Mouse (Mus musculus) embryo, embryonic 11 days (tissue): Measurements from ENCODE around the gene Wnt1.
"Not testable (repeated sequence)": the region's sequence is repeated elsewhere in the genome, so short reads cannot be mapped to it uniquely, and the experiment has no call there.

ENCODE experiments used
- DNase-seq: peaks from one replicate; pipeline ENCODE4 v3.0.0-alpha.2; 2015

The Wnt1 gene

GRCm38 (mm10) chr15:98806809-98807770, 17.4 kb downstream of the Wnt1 start:
- DNase-seq = peak; percentile 52

- DNase-seq = peak; percentile 55
These were observed 18.4 kb downstream of the Wnt1 start for GRCm38 (mm10) chr15:98807895-98808650.

GRCm38 (mm10) chr15:98808651-98809134, 19.0 kb downstream of the Wnt1 start:
- DNase-seq = no peak

- no peak for DNase-seq
These were observed 19.7 kb downstream of the Wnt1 start, which contains the start of gene Ddn for GRCm38 (mm10) chr15:98809390-98809789. TSS of gene Ddn (minus strand) at chr15:98809490.

- not testable (repeated sequence) for DNase-seq
These were observed 20.6 kb downstream of the Wnt1 start for GRCm38 (mm10) chr15:98810212-98810611.

GRCm38 (mm10) chr15:98812741-98813424, 23.2 kb downstream of the Wnt1 start:
- no peak for DNase-seq

- no peak for DNase-seq
These were observed 28.5 kb downstream of the Wnt1 start for GRCm38 (mm10) chr15:98818171-98818570.

GRCm38 (mm10) chr15:98820937-98821336, 31.3 kb downstream of the Wnt1 start:
- DNase-seq = no peak

GRCm38 (mm10) chr15:98821403-98821802, 31.7 kb downstream of the Wnt1 start:
- no peak for DNase-seq

- no peak for DNase-seq
These were observed 32.5 kb downstream of the Wnt1 start for GRCm38 (mm10) chr15:98822147-98822546.

GRCm38 (mm10) chr15:98823434-98823833, 33.8 kb downstream of the Wnt1 start:
- no peak for DNase-seq

GRCm38 (mm10) chr15:98827611-98828011, 38.0 kb downstream of the Wnt1 start:
- no peak for DNase-seq

GRCm38 (mm10) chr15:98830736-98831683, 41.4 kb downstream of the Wnt1 start, which contains the start of gene Prkag1:
TSS of gene Prkag1 (minus strand) at chr15:98831521.
- peak; percentile 98 for DNase-seq

GRCm38 (mm10) chr15:98831684-98832035, 42.0 kb downstream of the Wnt1 start:
- DNase-seq = no peak

- DNase-seq = peak; percentile 19
These were observed 42.8 kb downstream of the Wnt1 start for GRCm38 (mm10) chr15:98832161-98833058.

GRCm38 (mm10) chr15:98833281-98833680, 43.6 kb downstream of the Wnt1 start:
- no peak for DNase-seq

GRCm38 (mm10) chr15:98834059-98834458, 44.4 kb downstream of the Wnt1 start:
- DNase-seq = no peak

- no peak for DNase-seq
These were observed 45.6 kb downstream of the Wnt1 start for GRCm38 (mm10) chr15:98835291-98835690.

GRCm38 (mm10) chr15:98837006-98837742, 47.5 kb downstream of the Wnt1 start:
- DNase-seq = no peak

- DNase-seq = no peak
These were observed 48.1 kb downstream of the Wnt1 start for GRCm38 (mm10) chr15:98837743-98838103.
